Mouse (Mus musculus) forebrain, embryonic 10.5 days (tissue): ENCODE data around the gene Rnf130. TPM values are rescaled to one million over a fixed set of nuclear protein-coding genes. Genes with fewer than 3 reads are reported as not detected.

ENCODE experiments used
- DNase-seq: peaks from one replicate; pipeline ENCODE4 v3.0.0-alpha.2; 2017; ENCODE audit warnings: low spot score; ENCODE audit errors: extremely low spot score
- H3K27ac ChIP-seq: fragments of 300-500 bp; sonication (generic); 2 replicates; pipeline ENCODE4 v1.5.1; 2016; ENCODE audit warnings: mild to moderate bottlenecking
- H3K27me3 ChIP-seq: fragments of 300-500 bp; sonication (generic); 2 replicates; pipeline ENCODE4 v1.6.1; 2016; ENCODE audit warnings: mild to moderate bottlenecking; ENCODE audit not compliant: poor library complexity, severe bottlenecking
- H3K36me3 ChIP-seq: fragments of 300-500 bp; sonication (generic); replicated peaks from 2 replicates; pipeline ENCODE4 v1.6.1; 2016; ENCODE audit warnings: mild to moderate bottlenecking, moderate library complexity
- H3K4me1 ChIP-seq: fragments of 300-500 bp; sonication (generic); 2 replicates; pipeline ENCODE4 v1.6.1; 2016
- H3K4me3 ChIP-seq: fragments of 300-500 bp; sonication (generic); 2 replicates; pipeline ENCODE4 v1.5.1; 2016; ENCODE audit warnings: mild to moderate bottlenecking, moderate library complexity
- H3K9me3 ChIP-seq: fragments of 300-500 bp; sonication (generic); 2 replicates; pipeline ENCODE4 v1.6.1; 2016; ENCODE audit warnings: mild to moderate bottlenecking, moderate library complexity
- WGBS: fragments of 180-500 bp; shearing (Covaris S2); methylation state at CpG from one replicate; pipeline ENCODE4 v1.1.7; 2016; 5-methylcytosine and 5-hydroxymethylcytosine counted together
- polyA plus RNA-seq: library from polyadenylated mRNA; unstranded; fragments of >200 nt; fragmentation: Nextera tagmentation; extraction: Ambion mirVana; gene quantifications from 2 replicates; pipeline ENCODE4 v1.2.1, GENCODE M21; 2016

Rnf130 gene
- polyA plus RNA-seq, 1 experiment from 2014 or later: 55.9 TPM

DNA sequence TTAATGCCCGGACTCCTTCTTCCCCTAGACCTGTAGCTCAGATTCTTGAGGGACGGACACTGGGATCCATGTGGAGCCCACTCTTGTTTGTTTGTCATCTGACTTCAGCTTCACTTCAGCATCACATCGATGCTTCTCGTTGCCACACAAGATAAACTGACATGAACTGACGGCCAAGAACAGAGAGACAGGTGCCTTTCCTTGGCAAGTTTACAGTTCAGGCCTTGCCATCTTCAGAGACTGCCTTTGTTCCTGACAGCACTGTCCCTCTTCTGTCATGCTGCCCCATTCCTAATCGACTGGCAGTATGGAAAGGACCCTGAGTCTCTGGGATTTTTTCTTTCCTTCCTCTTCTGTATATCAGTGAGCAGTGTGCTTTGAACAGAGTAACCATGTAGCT is 33.9 kb downstream of the Rnf130 start:
- WGBS: 92% methylated on average over 6 of the region's 6 CpGs
- DNase-seq: no peak
- Histone ChIP-seq H3K9me3 (no peaks in the 10 kb centered on the region), H3K4me1 (0 out of 2 replicates have a peak, but pooled peaks cover 5% of the 10 kb centered on the region), H3K36me3 (peaks cover 47% of the 10 kb centered on the region), H3K27me3 (no peaks in the 10 kb centered on the region), H3K27ac (no peak overlapping the region), H3K4me3 (no peak overlapping the region)

GRCm38 (mm10) chr11:50062116-50062515 is 37.0 kb downstream of the Rnf130 start:
- Histone ChIP-seq H3K4me3 (no peak overlapping the region), H3K27me3 (no peaks in the 10 kb centered on the region), H3K36me3 (peaks cover 39% of the 10 kb centered on the region), H3K9me3 (no peaks in the 10 kb centered on the region), H3K27ac (no peak overlapping the region), H3K4me1 (0 out of 2 replicates have a peak, but pooled peaks cover 5% of the 10 kb centered on the region)
- DNase-seq: no peak
- WGBS: 91% methylated on average over 7 of the region's 7 CpGs

DNA sequence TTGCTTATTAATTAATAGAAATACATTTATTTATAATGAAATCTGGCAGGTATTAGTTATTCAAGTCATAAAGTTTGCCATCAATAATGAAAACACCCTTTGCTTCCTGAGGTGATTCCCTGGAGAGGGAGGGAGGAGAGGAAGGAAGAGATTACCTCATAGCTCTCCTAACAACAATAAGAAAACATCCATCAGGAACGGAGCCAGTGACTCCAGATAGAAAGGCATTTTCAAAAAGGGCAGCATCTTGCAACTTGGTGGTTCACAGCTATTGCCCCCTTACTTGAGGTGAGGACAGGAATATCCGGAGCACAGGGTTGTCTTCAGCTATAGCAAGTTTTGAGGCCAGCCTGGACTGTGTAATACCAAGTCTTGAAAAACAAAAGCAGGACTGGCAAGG is 40.9 kb downstream of the Rnf130 start:
- H3K4me1 ChIP-seq: no peaks in the 10 kb centered on the region
- peaks cover 29% of the 10 kb centered on the region for H3K36me3 ChIP-seq
- H3K27me3 ChIP-seq: no peaks in the 10 kb centered on the region
- DNase-seq: no peak
- H3K4me3 ChIP-seq: no peak overlapping the region
- H3K9me3 ChIP-seq: no peaks in the 10 kb centered on the region
- no peak overlapping the region for H3K27ac ChIP-seq
- 83% methylated on average over 2 of the region's 2 CpGs for WGBS

GRCm38 (mm10) chr11:50073830-50074229 is 48.7 kb downstream of the Rnf130 start:
- peaks cover 27% of the 10 kb centered on the region for H3K36me3 ChIP-seq
- no peak overlapping the region for H3K4me3 ChIP-seq
- no peaks in the 10 kb centered on the region for H3K27me3 ChIP-seq
- H3K27ac ChIP-seq: no peak overlapping the region
- DNase-seq: no peak
- no peaks in the 10 kb centered on the region for H3K4me1 ChIP-seq
- WGBS: 94% methylated on average over 10 of the region's 10 CpGs
- H3K9me3 ChIP-seq: no peaks in the 10 kb centered on the region

GRCm38 (mm10) chr11:50076756-50077155 is 51.6 kb downstream of the Rnf130 start:
- no peak for DNase-seq
- Histone ChIP-seq H3K27me3 (no peaks in the 10 kb centered on the region), H3K36me3 (peaks cover 15% of the 10 kb centered on the region), H3K4me1 (no peaks in the 10 kb centered on the region), H3K4me3 (no peak overlapping the region), H3K27ac (no peak overlapping the region), H3K9me3 (no peaks in the 10 kb centered on the region)
- WGBS: 88% methylated on average over 4 of the region's 4 CpGs

- Histone ChIP-seq H3K4me3 (no peak overlapping the region), H3K36me3 (peaks cover 28% of the 10 kb centered on the region), H3K27me3 (no peaks in the 10 kb centered on the region), H3K9me3 (no peaks in the 10 kb centered on the region), H3K27ac (no peak overlapping the region), H3K4me1 (no peaks in the 10 kb centered on the region)
- WGBS: 90% methylated on average over 5 of the region's 5 CpGs
- no peak for DNase-seq
These were observed 56.4 kb downstream of the Rnf130 start for GRCm38 (mm10) chr11:50081365-50082190.

DNA sequence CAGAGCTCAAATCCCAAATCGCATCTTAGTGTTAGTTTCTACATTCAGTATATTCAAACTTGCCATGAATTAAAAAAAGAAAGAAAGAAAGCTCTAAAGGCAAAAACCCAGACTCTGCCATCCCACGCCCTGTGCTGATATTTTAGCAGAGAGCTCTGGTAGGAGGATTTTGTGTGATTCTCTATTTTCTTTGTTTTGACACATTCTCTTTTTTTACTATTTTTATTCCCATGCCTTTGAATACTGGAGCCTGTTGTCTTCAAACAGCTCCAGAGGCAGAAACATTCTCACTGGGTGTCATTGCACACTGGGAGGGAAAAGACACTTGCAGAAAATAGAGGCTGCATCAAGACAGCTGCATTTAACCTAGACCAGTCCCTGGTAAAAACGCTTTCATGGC is 61.1 kb downstream of the Rnf130 start:
- H3K27me3 ChIP-seq: no peaks in the 10 kb centered on the region
- WGBS: 96% methylated on average over 3 of the region's 3 CpGs
- peaks cover 15% of the 10 kb centered on the region for H3K4me1 ChIP-seq
- peaks cover 64% of the 10 kb centered on the region for H3K36me3 ChIP-seq
- no peak overlapping the region for H3K4me3 ChIP-seq
- H3K9me3 ChIP-seq: no peaks in the 10 kb centered on the region
- no peak for DNase-seq
- H3K27ac ChIP-seq: no peak overlapping the region

- no peak overlapping the region for H3K27ac ChIP-seq
- 89% methylated on average over 1 of the region's 1 CpGs for WGBS
- no peaks in the 10 kb centered on the region for H3K9me3 ChIP-seq
- no peaks in the 10 kb centered on the region for H3K27me3 ChIP-seq
- H3K4me1 ChIP-seq: peaks cover 21% of the 10 kb centered on the region
- no peak overlapping the region for H3K4me3 ChIP-seq
- DNase-seq: no peak
- H3K36me3 ChIP-seq: peaks cover 92% of the 10 kb centered on the region
These were observed 64.7 kb downstream of the Rnf130 start for GRCm38 (mm10) chr11:50089840-50090239.

- H3K4me3 ChIP-seq: no peak overlapping the region
- DNase-seq: no peak
- 73% methylated on average over 5 of the region's 5 CpGs for WGBS
- no peaks in the 10 kb centered on the region for H3K9me3 ChIP-seq
- peaks cover 21% of the 10 kb centered on the region for H3K4me1 ChIP-seq
- no peaks in the 10 kb centered on the region for H3K27me3 ChIP-seq
- H3K36me3 ChIP-seq: peaks cover 94% of the 10 kb centered on the region
- peak overlapping the region; percentile 62; the same call in 1 of the 2 replicates for H3K27ac ChIP-seq
These were observed 66.0 kb downstream of the Rnf130 start for GRCm38 (mm10) chr11:50090982-50091675.

GRCm38 (mm10) chr11:50091681-50092080 is 66.5 kb downstream of the Rnf130 start:
- DNase-seq: no peak
- Histone ChIP-seq H3K27me3 (no peaks in the 10 kb centered on the region), H3K27ac (0 out of 2 replicates have a peak overlapping the region, but pooled peaks have one; percentile 62), H3K4me1 (peaks cover 21% of the 10 kb centered on the region), H3K4me3 (no peak overlapping the region), H3K36me3 (peaks cover 94% of the 10 kb centered on the region), H3K9me3 (no peaks in the 10 kb centered on the region)

DNA sequence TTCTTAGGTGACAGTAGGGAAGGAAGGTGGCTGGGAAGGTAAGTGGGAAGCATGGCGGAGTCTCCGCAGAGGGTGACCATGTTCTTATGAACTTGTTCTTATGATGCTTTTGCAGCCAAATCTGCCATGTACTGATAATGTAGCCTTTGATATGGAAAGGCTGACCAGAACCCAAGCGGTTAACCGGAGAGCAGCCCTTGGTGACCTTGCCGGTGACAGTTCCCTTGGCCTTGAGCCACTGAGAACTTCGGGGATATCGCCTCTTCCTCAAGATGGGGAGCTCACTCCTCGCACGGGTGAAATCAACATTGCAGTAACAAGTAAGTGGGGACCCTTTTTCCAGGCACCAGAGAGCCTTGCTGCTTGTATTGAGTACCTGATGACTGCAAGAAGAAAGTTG is 70.5 kb downstream of the Rnf130 start:
- Histone ChIP-seq H3K27me3 (no peaks in the 10 kb centered on the region), H3K36me3 (peaks cover 97% of the 10 kb centered on the region), H3K4me1 (peaks cover 11% of the 10 kb centered on the region), H3K9me3 (no peaks in the 10 kb centered on the region), H3K27ac (no peak overlapping the region), H3K4me3 (no peak overlapping the region)
- no peak for DNase-seq
- WGBS: 92% methylated on average over 9 of the region's 9 CpGs

DNA sequence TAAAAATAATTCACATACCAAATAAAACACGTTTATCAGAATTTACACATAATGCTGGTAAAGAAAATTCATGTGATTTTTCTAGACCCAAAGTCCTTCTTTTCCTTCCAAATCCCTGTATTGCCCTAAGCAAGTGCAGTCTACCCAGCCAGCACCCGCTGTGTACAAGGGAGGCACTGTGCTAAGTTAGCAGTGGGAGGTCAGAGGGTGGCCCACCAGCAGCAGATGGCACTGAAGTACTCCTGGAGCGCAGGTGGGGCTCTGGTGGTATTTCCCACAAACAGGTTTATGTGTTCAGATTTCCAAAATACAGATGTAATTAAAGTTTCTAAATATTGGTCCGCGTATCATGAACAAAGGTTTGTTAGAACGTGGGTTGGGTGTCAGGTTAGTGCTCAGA is 71.9 kb downstream of the Rnf130 start:
- H3K27ac ChIP-seq: no peak overlapping the region
- H3K4me3 ChIP-seq: no peak overlapping the region
- H3K4me1 ChIP-seq: no peaks in the 10 kb centered on the region
- 92% methylated on average over 6 of the region's 6 CpGs for WGBS
- no peaks in the 10 kb centered on the region for H3K9me3 ChIP-seq
- DNase-seq: no peak
- H3K36me3 ChIP-seq: peaks cover 90% of the 10 kb centered on the region
- no peaks in the 10 kb centered on the region for H3K27me3 ChIP-seq

- WGBS: 94% methylated on average over 8 of the region's 8 CpGs
- DNase-seq: no peak
- H3K27me3 ChIP-seq: no peaks in the 10 kb centered on the region
- no peak overlapping the region for H3K27ac ChIP-seq
- H3K9me3 ChIP-seq: no peaks in the 10 kb centered on the region
- peaks cover 84% of the 10 kb centered on the region for H3K36me3 ChIP-seq
- no peaks in the 10 kb centered on the region for H3K4me1 ChIP-seq
- H3K4me3 ChIP-seq: no peak overlapping the region
These were observed 73.9 kb downstream of the Rnf130 start for GRCm38 (mm10) chr11:50098961-50099481.
